Mouse (Mus musculus): ENCODE data around the gene Itpr3. TPM values are rescaled to one million over a fixed set of nuclear protein-coding genes. Genes with fewer than 3 reads are reported as not detected.

The Itpr3 gene
- total RNA-seq, 2 experiments from 2014 or later = 1.9 to 2.1 TPM

GRCm38 (mm10) chr17:27146323-27146923 is 89.3 kb downstream of the Itpr3 start:
- intact Hi-C loops (cut with DNase I) = no loop called here
- peak overlapping the region; percentile 72 for H3K27ac ChIP-seq

GRCm38 (mm10) chr17:27150871-27151270 is 93.8 kb downstream of the Itpr3 start:
- Histone ChIP-seq H3K27ac (peak overlapping the region; percentile 95), H3K4me3 (no peak overlapping the region)
- no peak for TF ChIP-seq CTCF (IDR thresholded peaks at IDR 0.05)
- DNase-seq = no peak
- intact Hi-C loops (cut with DNase I) = no loop called here

More at GRCm38 (mm10) chr17:27146323-27146923, 89.3 kb downstream of the Itpr3 start:
- H3K4me3 ChIP-seq = peak overlapping the region; percentile 22
- TF ChIP-seq CTCF (IDR thresholded peaks at IDR 0.05) = no peak
- DNase-seq = no peak

GRCm38 (mm10) chr17:27151411-27151810 is 94.3 kb downstream of the Itpr3 start:
- H3K4me3 ChIP-seq = no peak overlapping the region
- peak overlapping the region; percentile 95 for H3K27ac ChIP-seq
- peak; percentile 69 for TF ChIP-seq CTCF (IDR thresholded peaks at IDR 0.05)
- intact Hi-C loops (cut with DNase I) = no loop called here
- DNase-seq = peak; percentile 69

- intact Hi-C loops (cut with DNase I) = no loop called here
- H3K4me3 ChIP-seq = peak overlapping the region; percentile 56
- TF ChIP-seq CTCF (IDR thresholded peaks at IDR 0.05) = no peak
- DNase-seq = peak; percentile 69
- peak overlapping the region; percentile 95 for H3K27ac ChIP-seq
These were observed 96.0 kb downstream of the Itpr3 start for GRCm38 (mm10) chr17:27152976-27153723.

GRCm38 (mm10) chr17:27153773-27154193 is 96.7 kb downstream of the Itpr3 start:
- no peak for TF ChIP-seq CTCF (IDR thresholded peaks at IDR 0.05)
- intact Hi-C loops (cut with DNase I) = loop anchor here (1.0 kb wide), 1 partner anchor 14 kb away; the partner anchor contains the start of gene Ip6k3
- Histone ChIP-seq H3K27ac (peak overlapping the region; percentile 95), H3K4me3 (peak overlapping the region; percentile 56)
- DNase-seq = peak; percentile 88

- intact Hi-C loops (cut with DNase I) = loop anchor here (1.0 kb wide), 1 partner anchor 13 kb away; the partner anchor contains the start of gene Ip6k3
- peak; percentile 92 for DNase-seq
- Histone ChIP-seq H3K27ac (peak overlapping the region; percentile 95), H3K4me3 (peak overlapping the region; percentile 56)
- no peak for TF ChIP-seq CTCF (IDR thresholded peaks at IDR 0.05)
These were observed 97.2 kb downstream of the Itpr3 start for GRCm38 (mm10) chr17:27154256-27154655.

GRCm38 (mm10) chr17:27154881-27155280 is 97.8 kb downstream of the Itpr3 start:
- intact Hi-C loops (cut with DNase I) = loop anchor here (1.0 kb wide), 1 partner anchor 12 kb away; the partner anchor contains the start of gene Ip6k3
- no peak for DNase-seq
- no peak for TF ChIP-seq CTCF (IDR thresholded peaks at IDR 0.05)
- H3K27ac ChIP-seq = peak overlapping the region; percentile 95
- peak overlapping the region; percentile 48 for H3K4me3 ChIP-seq

GRCm38 (mm10) chr17:27155752-27156151 is 98.6 kb downstream of the Itpr3 start:
- no peak for TF ChIP-seq CTCF (IDR thresholded peaks at IDR 0.05)
- Histone ChIP-seq H3K27ac (peak overlapping the region; percentile 95), H3K4me3 (peak overlapping the region; percentile 48)
- DNase-seq = no peak
- intact Hi-C loops (cut with DNase I) = no loop called here

- peak; percentile 66 for DNase-seq
- Histone ChIP-seq H3K4me3 (peak overlapping the region; percentile 48), H3K27ac (peak overlapping the region; percentile 95)
- TF ChIP-seq CTCF (IDR thresholded peaks at IDR 0.05) = peak; percentile 31
- intact Hi-C loops (cut with DNase I) = no loop called here
These were observed 101.3 kb downstream of the Itpr3 start for GRCm38 (mm10) chr17:27158439-27158838.

GRCm38 (mm10) chr17:27159169-27159568 is 102.1 kb downstream of the Itpr3 start:
- H3K4me3 ChIP-seq = no peak overlapping the region
- DNase-seq = peak; percentile 89
- no peak for TF ChIP-seq CTCF (IDR thresholded peaks at IDR 0.05)
- peak overlapping the region; percentile 95 for H3K27ac ChIP-seq
- intact Hi-C loops (cut with DNase I) = no loop called here

- Histone ChIP-seq H3K4me3 (peak overlapping the region; percentile 13), H3K27ac (peak overlapping the region; percentile 95)
- TF ChIP-seq CTCF (IDR thresholded peaks at IDR 0.05) = no peak
- intact Hi-C loops (cut with DNase I) = no loop called here
- DNase-seq = peak; percentile 92
These were observed 103.8 kb downstream of the Itpr3 start for GRCm38 (mm10) chr17:27160905-27161304.

GRCm38 (mm10) chr17:27165054-27165773 is 108.1 kb downstream of the Itpr3 start:
- intact Hi-C loops (cut with DNase I) = no loop called here
- Histone ChIP-seq H3K4me3 (peak overlapping the region; percentile 79), H3K27ac (peak overlapping the region; percentile 98)
- peak; percentile 71 for TF ChIP-seq CTCF (IDR thresholded peaks at IDR 0.05)
- DNase-seq = peak; percentile 77

Measured in gastrocnemius, adult 2 months (tissue).